Mouse (Mus musculus): ENCODE results near the gene Ccdc173. TPM values are rescaled to one million over a fixed set of nuclear protein-coding genes. Genes with fewer than 3 reads are reported as not detected.
A peak's percentile ranks its signal among the peaks of the same experiment; 100 is the strongest.
"Not testable (repeated sequence)": the region's sequence is repeated elsewhere in the genome, so short reads cannot be mapped to it uniquely, and the experiment has no call there.

Ccdc173 gene
- polyA plus RNA-seq, 1 experiment from 2014 or later, result 0.21 TPM

GRCm38 (mm10) chr2:69821711-69822110 is 32.3 kb upstream of the Ccdc173 start, which contains the start of gene Klhl23:
Klhl23 (plus strand) TSS chr2:69821944.
- H3K4me1 ChIP-seq (replicated peaks), result peaks cover 79% of the 10 kb centered on the region
- peak within 1 kb of the TSS; percentile 95 for H3K4me2 ChIP-seq
- no peaks in the 10 kb centered on the region for H3K27me3 ChIP-seq
- WGBS (ENCODE audit: insufficient replicate concordance), result 2% methylated on average over 8 of the region's 8 CpGs
- peak within 1 kb of the TSS; percentile 95 for H3K4me3 ChIP-seq (replicated peaks)
- DNase-seq, result peak; percentile 53
- H3K9ac ChIP-seq, result peak within 1 kb of the TSS; percentile 98
- peak; percentile 60 for ATAC-seq (ENCODE audit: low read depth)
- peaks cover 25% of the 10 kb centered on the region for H3K36me3 ChIP-seq
- H3K27ac ChIP-seq, result peak within 1 kb of the TSS; percentile 92
- no peaks in the 10 kb centered on the region for H3K9me3 ChIP-seq (replicated peaks)

- Histone ChIP-seq H3K36me3 (peaks cover 13% of the 10 kb centered on the region), H3K9me3 (replicated peaks) (no peaks in the 10 kb centered on the region), H3K27ac (peak overlapping the region; percentile 73), H3K9ac (no peak overlapping the region), H3K4me2 (no peak overlapping the region), H3K4me1 (replicated peaks) (peaks cover 84% of the 10 kb centered on the region), H3K27me3 (no peaks in the 10 kb centered on the region), H3K4me3 (replicated peaks) (no peak overlapping the region)
- 45% methylated on average over 1 of the region's 1 CpGs for WGBS (ENCODE audit: insufficient replicate concordance)
- DNase-seq, result no peak
- ATAC-seq (ENCODE audit: low read depth), result no peak
Observed at GRCm38 (mm10) chr2:69820201-69820600, 30.8 kb upstream of the Ccdc173 start.

GRCm38 (mm10) chr2:69818350-69819085 is 29.1 kb upstream of the Ccdc173 start:
- Histone ChIP-seq H3K27me3 (no peaks in the 10 kb centered on the region), H3K4me2 (peak overlapping the region; percentile 50), H3K36me3 (no peaks in the 10 kb centered on the region), H3K9me3 (replicated peaks) (no peaks in the 10 kb centered on the region), H3K4me1 (replicated peaks) (peaks cover 74% of the 10 kb centered on the region), H3K27ac (peak overlapping the region; percentile 85), H3K9ac (peak overlapping the region; percentile 12; the same call in 1 of the 2 replicates), H3K4me3 (replicated peaks) (no peak overlapping the region)
- peak; percentile 54 for DNase-seq
- ATAC-seq (ENCODE audit: low read depth), result peak; percentile 61
- WGBS (ENCODE audit: insufficient replicate concordance), result 36% methylated on average over 9 of the region's 9 CpGs

- DNase-seq, result no peak
Observed at GRCm38 (mm10) chr2:69816575-69816974, 27.2 kb upstream of the Ccdc173 start.

GRCm38 (mm10) chr2:69811349-69811748 is 22.0 kb upstream of the Ccdc173 start:
- H3K27ac ChIP-seq; H3K36me3 ChIP-seq; DNase-seq; H3K9me3 ChIP-seq (replicated peaks); H3K4me3 ChIP-seq (replicated peaks); H3K4me2 ChIP-seq; H3K9ac ChIP-seq; H3K27me3 ChIP-seq: not testable (repeated sequence)
- H3K4me1 ChIP-seq (replicated peaks), result peaks cover 33% of the 10 kb centered on the region
- 31% methylated on average over 7 of the region's 7 CpGs for WGBS (ENCODE audit: insufficient replicate concordance)
- 0 out of 2 replicates have a peak, but pooled peaks have one; percentile 29 for ATAC-seq (ENCODE audit: low read depth)

More at GRCm38 (mm10) chr2:69816575-69816974, 27.2 kb upstream of the Ccdc173 start:
- peak overlapping the region; percentile 47; the same call in 1 of the 2 replicates for H3K27ac ChIP-seq
- peak; percentile 85 for ATAC-seq (ENCODE audit: low read depth)
- no peak overlapping the region for H3K4me3 ChIP-seq (replicated peaks)
- WGBS (ENCODE audit: insufficient replicate concordance), result 11% methylated on average over 5 of the region's 5 CpGs
- H3K4me2 ChIP-seq, result no peak overlapping the region
- H3K27me3 ChIP-seq, result no peaks in the 10 kb centered on the region
- H3K9me3 ChIP-seq (replicated peaks), result no peaks in the 10 kb centered on the region
- no peak overlapping the region for H3K9ac ChIP-seq
- H3K36me3 ChIP-seq, result no peaks in the 10 kb centered on the region
- H3K4me1 ChIP-seq (replicated peaks), result peaks cover 68% of the 10 kb centered on the region

- no peaks in the 10 kb centered on the region for H3K27me3 ChIP-seq
- peaks cover 22% of the 10 kb centered on the region for H3K4me1 ChIP-seq (replicated peaks)
- no peak overlapping the region for H3K4me2 ChIP-seq
- ATAC-seq (ENCODE audit: low read depth) (no peak), DNase-seq (no peak)
- no peaks in the 10 kb centered on the region for H3K36me3 ChIP-seq
- no peaks in the 10 kb centered on the region for H3K9me3 ChIP-seq (replicated peaks)
- WGBS (ENCODE audit: insufficient replicate concordance), result 62% methylated on average over 15 of the region's 15 CpGs
- H3K4me3 ChIP-seq (replicated peaks), result no peak overlapping the region
- no peak overlapping the region for H3K27ac ChIP-seq
- no peak overlapping the region for H3K9ac ChIP-seq
Observed at GRCm38 (mm10) chr2:69810169-69810568, 20.8 kb upstream of the Ccdc173 start.

GRCm38 (mm10) chr2:69804663-69805062 is 15.3 kb upstream of the Ccdc173 start:
- 39% methylated on average over 9 of the region's 9 CpGs for WGBS (ENCODE audit: insufficient replicate concordance)
- not testable (repeated sequence) for ATAC-seq (ENCODE audit: low read depth); H3K36me3 ChIP-seq; H3K9ac ChIP-seq; H3K27ac ChIP-seq; H3K4me2 ChIP-seq; H3K9me3 ChIP-seq (replicated peaks); H3K27me3 ChIP-seq; H3K4me3 ChIP-seq (replicated peaks)
- peaks cover 36% of the 10 kb centered on the region for H3K4me1 ChIP-seq (replicated peaks)
- peak; percentile 40 for DNase-seq

GRCm38 (mm10) chr2:69803756-69804155 is 14.4 kb upstream of the Ccdc173 start:
- H3K36me3 ChIP-seq, result no peaks in the 10 kb centered on the region
- H3K9ac ChIP-seq, result peak overlapping the region; percentile 29; the same call in 1 of the 2 replicates
- H3K27ac ChIP-seq, result peak overlapping the region; percentile 57; the same call in 1 of the 2 replicates
- H3K9me3 ChIP-seq (replicated peaks), result no peaks in the 10 kb centered on the region
- 41% methylated on average over 8 of the region's 8 CpGs for WGBS (ENCODE audit: insufficient replicate concordance)
- no peak for DNase-seq
- H3K4me2 ChIP-seq, result peak overlapping the region; percentile 69
- ATAC-seq (ENCODE audit: low read depth), result no peak
- peaks cover 36% of the 10 kb centered on the region for H3K4me1 ChIP-seq (replicated peaks)
- H3K4me3 ChIP-seq (replicated peaks), result peak overlapping the region; percentile 50; the same call in 1 of the 2 replicates
- no peaks in the 10 kb centered on the region for H3K27me3 ChIP-seq

- Histone ChIP-seq H3K27ac (peak overlapping the region; percentile 63), H3K9ac (peak overlapping the region; percentile 53; the same call in 1 of the 2 replicates), H3K4me1 (replicated peaks) (peaks cover 36% of the 10 kb centered on the region), H3K4me3 (replicated peaks) (peak overlapping the region; percentile 50), H3K27me3 (no peaks in the 10 kb centered on the region), H3K4me2 (peak overlapping the region; percentile 69), H3K9me3 (replicated peaks) (no peaks in the 10 kb centered on the region), H3K36me3 (0 out of 2 replicates have a peak, but pooled peaks cover 1% of the 10 kb centered on the region)
- 29% methylated on average over 5 of the region's 5 CpGs for WGBS (ENCODE audit: insufficient replicate concordance)
- peak; percentile 79 for DNase-seq
- peak; percentile 90 for ATAC-seq (ENCODE audit: low read depth)
Observed at GRCm38 (mm10) chr2:69802911-69803312, 13.5 kb upstream of the Ccdc173 start.

- ATAC-seq (ENCODE audit: low read depth) (no peak), DNase-seq (no peak)
- peak overlapping the region; percentile 92 for H3K4me2 ChIP-seq
- 0 out of 2 replicates have a peak overlapping the region, but pooled peaks have one; percentile 54 for H3K9ac ChIP-seq
- no peaks in the 10 kb centered on the region for H3K27me3 ChIP-seq
- peak overlapping the region; percentile 79 for H3K4me3 ChIP-seq (replicated peaks)
- H3K27ac ChIP-seq, result no peak overlapping the region
- peaks cover 31% of the 10 kb centered on the region for H3K36me3 ChIP-seq
- H3K9me3 ChIP-seq (replicated peaks), result no peaks in the 10 kb centered on the region
- peaks cover 19% of the 10 kb centered on the region for H3K4me1 ChIP-seq (replicated peaks)
- WGBS (ENCODE audit: insufficient replicate concordance), result 46% methylated on average over 4 of the region's 4 CpGs
Observed at GRCm38 (mm10) chr2:69790722-69791121, 1.3 kb upstream of the Ccdc173 start.

GRCm38 (mm10) chr2:69790285-69790684 is 910 bp upstream of the Ccdc173 start:
- DNase-seq (peak; percentile 84), ATAC-seq (ENCODE audit: low read depth) (peak; percentile 59)
- WGBS (ENCODE audit: insufficient replicate concordance), result under 1% methylated on average over 10 of the region's 10 CpGs
- Histone ChIP-seq H3K4me1 (replicated peaks) (peaks cover 19% of the 10 kb centered on the region), H3K9ac (peak overlapping the region; percentile 87), H3K9me3 (replicated peaks) (no peaks in the 10 kb centered on the region), H3K4me3 (replicated peaks) (peak overlapping the region; percentile 79), H3K4me2 (peak overlapping the region; percentile 92), H3K27ac (peak overlapping the region; percentile 85), H3K36me3 (peaks cover 27% of the 10 kb centered on the region), H3K27me3 (no peaks in the 10 kb centered on the region)
